Mouse (Mus musculus) liver, adult 2 months (tissue): ENCODE measurements around the gene Pde7b.

Experiments
- CTCF ChIP-seq: fragments of 200-500 bp; IDR thresholded peaks from 2 replicates; pipeline ENCODE4 v1.5.1; 2011; ENCODE audit warnings: low read depth, low read length, control low read depth
- POLR2A ChIP-seq: fragments of 200-500 bp; IDR thresholded peaks from 2 replicates; pipeline ENCODE4 v1.6.1; 2011; ENCODE audit warnings: low read length, control low read depth; ENCODE audit not compliant: insufficient read depth; ENCODE audit errors: extremely low read depth

- no peak for TF ChIP-seq POLR2A
- TF ChIP-seq CTCF, result no peak
Measured at GRCm38 (mm10) chr10:20550161-20550560, 174.7 kb downstream of the Pde7b start.
